Mouse (Mus musculus) erythroblast, embryonic 14.5 days (primary cell): ENCODE data around the gene Mettl24.

ENCODE experiments used
- GATA1 ChIP-seq: IDR thresholded peaks from 2 replicates; pipeline ENCODE4 v1.6.1; 2012; ENCODE audit warnings: low read length, inconsistent platforms, mixed read lengths
- TAL1 ChIP-seq: IDR thresholded peaks from 3 replicates; pipeline ENCODE4 v1.6.1; 2012; ENCODE audit warnings: low read length, inconsistent platforms, mixed read lengths

GRCm38 (mm10) chr10:40850644-40851043 is 167.6 kb downstream of the Mettl24 start:
- no peak for TF ChIP-seq GATA1
- no peak for TF ChIP-seq TAL1
